Mouse (Mus musculus) gastrocnemius, postnatal 25 days (tissue): ENCODE results near the gene Asphd1. TPM values are rescaled to one million over a fixed set of nuclear protein-coding genes. Genes with fewer than 3 reads are reported as not detected.

Experiments used
- DNase-seq: peaks from one replicate; pipeline ENCODE4 v3.0.0; 2022
- long read RNA-seq, 2 experiments: library from polyadenylated mRNA; stranded (forward); transcript quantifications; one replicate each; pipeline ENCODE4 v2.0.0; 2021
- total RNA-seq, 2 experiments: library from RNA; stranded (reverse); gene quantifications; 1 replicate in 1 of 2; 2 replicates in 1 of 2; pipeline ENCODE4 v1.2.3; 2021

Asphd1 gene
- not detected for total RNA-seq
- long read RNA-seq, experiment 1, result 0 reads
- long read RNA-seq, experiment 2, result 0 reads

DNA sequence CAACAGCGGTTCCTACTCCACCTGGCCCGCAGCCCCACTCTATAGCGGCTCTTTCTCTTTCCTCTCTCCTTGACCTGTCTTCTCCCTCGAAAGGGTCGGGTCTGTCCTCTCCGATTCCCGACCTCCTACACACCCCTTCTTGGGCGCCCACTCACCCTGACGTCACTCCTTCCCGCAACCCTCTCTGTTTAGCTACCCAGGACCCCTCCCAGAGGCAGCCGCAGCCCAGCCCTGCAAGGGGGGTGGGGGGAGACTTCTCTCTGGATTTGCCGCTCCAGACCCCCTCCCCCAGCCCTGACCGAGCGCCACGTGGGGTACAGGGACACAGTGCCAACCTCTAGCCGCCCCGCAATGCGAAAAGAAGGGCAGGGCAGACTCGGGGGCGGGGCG, at the start of gene Asphd1:
Gene Asphd1, minus strand, starts transcription at position 180 of the 390 bp plus-strand sequence.
- DNase-seq, result no peak

- DNase-seq, result no peak
Observed at GRCm38 (mm10) chr7:126996449-126996848, 47.1 kb upstream of the Asphd1 start.

DNA sequence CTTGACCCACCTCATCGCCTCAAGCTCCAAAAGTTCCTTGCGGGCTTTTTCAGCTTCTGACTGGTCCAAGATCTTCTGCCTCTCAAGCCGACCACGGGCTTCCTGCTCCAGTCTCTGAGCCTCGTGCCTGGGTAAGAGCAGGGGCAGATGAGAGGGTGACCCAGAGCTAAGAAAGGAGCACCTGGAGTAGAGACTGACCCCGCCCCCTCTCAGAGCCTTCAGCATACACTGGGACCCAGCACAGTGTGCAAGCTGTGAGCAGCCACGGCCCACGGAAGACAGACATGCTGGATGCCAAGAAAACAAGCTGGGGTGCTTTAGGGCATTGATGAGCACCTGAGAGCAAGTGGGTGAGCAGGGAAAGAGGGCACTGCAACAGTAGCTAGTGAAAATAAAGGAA, 39.4 kb upstream of the Asphd1 start:
- DNase-seq, result no peak

DNA sequence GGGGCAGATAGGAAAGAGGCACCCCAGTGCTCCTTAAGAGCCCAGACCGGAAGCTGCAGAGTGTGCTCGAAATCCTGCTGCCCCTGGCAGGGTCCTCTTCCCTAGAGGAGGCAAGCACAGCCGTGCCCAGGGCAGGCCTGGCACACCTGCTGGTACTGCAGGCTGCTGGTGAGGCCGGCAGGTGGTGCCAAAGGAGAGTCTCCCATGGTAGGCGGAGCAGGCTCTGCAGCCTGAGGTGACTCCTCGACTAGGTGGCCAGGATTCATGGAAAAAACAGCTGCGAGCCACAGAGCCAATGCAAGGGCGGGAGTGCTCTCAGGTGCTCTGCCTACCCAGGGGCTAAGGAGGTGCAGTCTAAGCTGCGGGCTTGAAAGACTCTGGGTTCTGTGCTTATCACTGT, 36.9 kb upstream of the Asphd1 start:
- peak; percentile 53 for DNase-seq

GRCm38 (mm10) chr7:126984667-126985444, 35.5 kb upstream of the Asphd1 start:
- no peak for DNase-seq

DNA sequence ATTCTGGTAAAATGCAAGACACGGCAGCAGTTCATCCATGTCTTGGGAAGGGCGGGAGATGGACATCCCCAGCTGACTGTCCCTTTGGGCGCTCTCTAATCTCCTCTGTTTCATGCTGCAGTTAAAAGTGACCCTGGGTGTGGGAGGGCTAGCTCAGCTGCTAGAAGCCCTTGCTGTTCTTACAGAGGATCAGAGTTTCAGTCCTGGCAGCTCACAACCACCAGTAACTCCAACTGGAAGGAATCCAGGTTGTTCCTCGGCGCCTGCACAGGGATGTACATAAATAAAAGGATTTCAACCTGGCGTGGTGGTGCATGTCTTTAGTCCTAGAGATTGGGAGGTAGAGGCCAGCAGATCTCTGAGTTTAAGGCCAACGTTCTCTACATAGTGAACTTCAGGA, 33.7 kb upstream of the Asphd1 start:
- no peak for DNase-seq

GRCm38 (mm10) chr7:126982054-126982453, 32.7 kb upstream of the Asphd1 start:
- DNase-seq, result no peak

DNA sequence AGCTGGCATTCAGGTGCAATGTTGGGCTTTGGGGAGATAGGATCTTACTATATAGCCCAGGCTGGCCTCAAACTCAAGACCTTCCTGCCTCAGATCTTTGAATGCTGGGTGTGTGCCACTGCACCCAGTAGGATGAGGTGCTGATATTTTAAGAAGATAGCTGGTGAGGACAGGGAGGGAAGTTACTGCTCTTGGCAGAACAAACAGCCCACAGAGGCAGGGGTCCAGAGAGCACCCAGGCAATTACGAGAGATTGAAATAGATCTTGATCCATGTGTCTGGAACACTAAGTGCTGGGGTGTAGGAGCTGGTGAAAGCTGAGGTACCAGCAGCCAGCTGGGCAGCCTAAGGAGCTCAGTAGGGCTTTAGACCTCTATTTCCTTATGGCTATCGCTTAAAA, 32.2 kb upstream of the Asphd1 start:
- peak; percentile 44 for DNase-seq

GRCm38 (mm10) chr7:126978841-126979240, 29.5 kb upstream of the Asphd1 start:
- no peak for DNase-seq

GRCm38 (mm10) chr7:126976878-126977459, 27.6 kb upstream of the Asphd1 start:
- no peak for DNase-seq

DNA sequence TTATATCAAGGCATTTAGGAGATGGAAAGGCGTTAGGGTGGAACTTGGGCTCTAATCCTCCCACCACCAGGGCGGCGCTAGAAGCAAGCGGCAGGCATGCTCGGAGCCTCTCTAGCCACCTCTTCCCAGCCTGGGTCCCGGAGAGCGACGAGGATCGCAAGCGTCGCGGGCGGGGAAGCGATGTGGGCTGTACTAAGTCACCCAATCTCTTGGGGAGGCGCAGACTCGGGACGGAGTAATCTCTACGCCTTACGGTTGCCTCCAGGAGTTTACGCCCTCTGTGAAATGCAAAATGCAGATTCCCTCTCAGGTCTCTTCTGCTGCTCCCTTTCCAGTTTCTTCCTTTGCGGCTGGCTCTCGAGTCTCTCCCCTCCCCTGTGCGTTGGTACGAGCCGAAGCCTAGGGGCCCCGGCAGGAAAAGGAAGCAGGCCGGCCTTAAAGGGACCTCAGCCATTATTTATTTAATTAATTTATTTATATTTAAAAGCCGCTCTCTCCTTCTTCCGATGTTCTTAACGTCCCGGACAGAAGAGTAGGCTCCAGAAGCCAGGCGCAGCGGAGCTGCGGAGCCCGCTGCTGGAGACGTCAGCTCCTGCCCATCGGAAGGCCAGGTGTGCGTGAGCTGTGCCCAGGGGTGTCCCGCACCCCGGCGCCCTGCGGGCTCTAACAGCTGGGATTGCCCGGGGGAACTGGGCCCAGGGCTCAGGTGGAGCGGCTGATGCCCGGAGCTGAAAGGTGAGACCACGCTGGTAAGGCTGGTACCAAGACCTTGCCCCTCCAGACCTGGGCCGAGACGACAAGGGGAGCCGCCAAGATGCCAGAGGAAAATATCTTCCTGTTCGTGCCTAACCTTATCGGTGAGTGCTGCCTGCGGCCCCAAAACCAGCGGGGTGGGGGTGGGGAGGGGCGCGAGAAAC, 26.8 kb upstream of the Asphd1 start, which contains the start of gene Cdiptos:
Gene Cdiptos, minus strand, starts transcription at position 149 of the 917 bp plus-strand sequence.
- DNase-seq, result peak; percentile 94

- no peak for DNase-seq
Observed at GRCm38 (mm10) chr7:126975893-126975949, 26.3 kb upstream of the Asphd1 start, which contains the start of gene Cdipt. TSS of gene Cdipt (plus strand) at chr7:126975914.

DNA sequence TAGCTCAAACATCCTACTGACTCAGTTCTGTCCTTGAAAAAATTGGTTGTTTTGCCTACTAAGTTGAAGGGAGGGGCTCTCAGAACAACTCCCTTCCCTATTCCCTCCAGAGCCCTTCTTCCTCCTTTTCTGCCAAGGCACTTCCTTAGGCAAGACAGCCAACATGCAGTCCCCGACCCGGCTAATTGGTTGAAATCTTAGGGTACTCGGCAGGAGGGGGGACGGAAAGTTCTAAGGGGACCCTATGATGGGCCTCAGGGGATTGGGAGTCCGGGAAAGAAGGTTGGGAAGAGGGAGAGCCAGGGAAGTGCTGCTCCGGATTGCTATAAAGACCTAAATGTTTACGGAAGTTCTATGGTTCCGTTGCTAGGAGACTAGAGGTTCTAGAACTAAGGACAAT, 26.1 kb upstream of the Asphd1 start:
- no peak for DNase-seq

DNA sequence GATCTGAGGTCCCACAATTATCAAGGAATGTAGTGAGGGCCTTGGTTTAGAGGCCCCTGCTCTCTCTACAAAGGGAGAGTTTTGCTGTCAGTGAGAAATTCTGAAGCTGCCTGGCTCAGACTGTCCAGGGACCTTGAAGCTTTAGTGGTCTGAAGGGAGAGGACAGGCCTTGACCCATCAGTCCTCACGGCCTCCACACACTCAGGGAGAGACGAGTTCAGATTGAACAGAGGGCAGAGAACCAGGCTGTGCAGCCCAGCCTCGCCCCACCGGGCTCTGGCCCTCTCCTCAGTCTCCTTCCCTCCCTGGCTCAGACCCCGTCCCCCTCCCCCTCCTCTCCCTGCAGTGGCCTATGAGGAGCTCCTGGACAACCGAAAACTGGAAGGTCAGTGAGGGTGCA, 18.0 kb upstream of the Asphd1 start:
- DNase-seq, result no peak

DNA sequence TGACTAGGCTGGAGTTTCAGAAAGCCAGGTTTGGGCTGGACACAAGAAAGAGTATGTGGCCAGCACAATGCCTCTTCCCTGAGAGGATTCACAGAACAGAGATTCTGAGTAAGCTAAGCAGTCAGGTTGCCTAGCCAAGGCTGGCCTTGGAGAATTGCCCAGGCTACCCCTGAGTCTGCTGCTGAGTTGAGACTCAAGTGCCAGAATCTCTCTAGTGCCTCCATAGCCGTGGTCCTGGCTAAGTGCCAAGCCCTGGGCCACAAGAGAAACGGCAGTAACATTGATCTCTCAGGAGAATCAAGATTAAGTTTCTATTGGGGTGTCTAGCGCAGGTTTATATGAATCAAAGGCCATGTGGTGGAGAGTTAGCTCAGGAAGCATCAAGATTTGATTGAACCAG, 16.2 kb upstream of the Asphd1 start:
- DNase-seq, result no peak

GRCm38 (mm10) chr7:126963548-126964286, 14.3 kb upstream of the Asphd1 start:
- DNase-seq, result no peak

GRCm38 (mm10) chr7:126961965-126962364, 12.6 kb upstream of the Asphd1 start:
- DNase-seq, result no peak

DNA sequence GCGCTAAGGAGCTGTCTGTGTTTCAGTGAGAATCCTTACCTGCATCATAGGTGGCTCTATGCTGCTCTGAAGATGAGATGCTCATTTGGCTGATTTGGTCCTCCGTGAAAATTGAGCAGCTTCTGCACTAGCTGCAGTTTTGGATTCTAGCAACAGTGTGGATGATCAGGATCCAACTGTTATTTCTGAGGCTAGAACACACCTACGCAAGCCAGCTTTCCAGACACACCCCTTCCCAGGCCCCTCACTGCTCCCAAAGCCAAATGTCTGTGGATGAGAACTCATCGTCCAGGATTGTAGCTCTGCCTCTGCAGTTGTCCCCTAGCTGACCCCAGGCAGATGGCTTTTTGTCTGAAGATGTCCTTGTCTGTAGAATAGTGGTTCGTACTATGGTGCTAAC, 11.7 kb upstream of the Asphd1 start:
- no peak for DNase-seq

GRCm38 (mm10) chr7:126959780-126960179, 10.4 kb upstream of the Asphd1 start:
- no peak for DNase-seq

GRCm38 (mm10) chr7:126955125-126955524, 5.7 kb upstream of the Asphd1 start:
- no peak for DNase-seq

DNA sequence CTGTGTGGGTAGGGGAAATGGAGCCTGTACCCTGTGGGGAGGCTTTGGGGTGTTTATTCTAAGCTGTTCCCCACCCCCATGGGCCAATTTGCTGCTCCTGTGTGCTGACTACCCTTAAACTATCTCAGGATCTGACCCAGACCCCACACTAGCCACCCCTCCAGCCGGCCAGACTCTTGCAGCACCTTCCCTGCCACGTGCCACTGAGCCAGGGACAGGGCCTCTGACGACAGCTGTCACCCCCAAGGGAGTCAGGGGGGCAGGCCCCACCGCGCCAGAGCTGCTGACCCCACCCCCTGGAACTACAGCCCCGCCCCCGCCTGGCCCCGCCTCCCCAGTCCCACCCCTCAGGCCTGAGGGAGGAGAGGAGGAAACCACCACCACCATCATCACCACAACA, 3.3 kb upstream of the Asphd1 start:
- DNase-seq, result no peak

DNA sequence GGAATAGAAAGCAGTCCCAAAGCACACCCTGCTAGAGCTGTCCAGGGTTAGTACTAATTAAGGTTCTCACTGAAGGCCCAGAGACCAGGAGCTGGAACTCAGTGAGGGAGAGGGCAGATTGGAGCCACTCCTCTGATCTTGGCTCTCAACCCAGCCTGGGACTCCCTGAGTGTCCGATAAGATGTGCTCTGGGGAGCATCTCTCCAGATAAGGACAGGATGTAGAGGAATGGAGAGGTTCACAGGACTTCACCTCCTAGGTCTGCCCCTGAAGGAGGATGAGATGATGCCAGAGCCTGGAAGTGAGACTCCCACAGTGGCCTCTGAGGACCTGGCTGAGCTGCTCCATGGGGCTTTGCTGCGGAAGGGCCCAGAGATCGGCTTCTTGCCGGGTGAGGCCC, 2.4 kb upstream of the Asphd1 start:
- DNase-seq, result no peak
